11 mouse cellular contexts compared by ENCODE assay signal in the genomic region with DNA sequence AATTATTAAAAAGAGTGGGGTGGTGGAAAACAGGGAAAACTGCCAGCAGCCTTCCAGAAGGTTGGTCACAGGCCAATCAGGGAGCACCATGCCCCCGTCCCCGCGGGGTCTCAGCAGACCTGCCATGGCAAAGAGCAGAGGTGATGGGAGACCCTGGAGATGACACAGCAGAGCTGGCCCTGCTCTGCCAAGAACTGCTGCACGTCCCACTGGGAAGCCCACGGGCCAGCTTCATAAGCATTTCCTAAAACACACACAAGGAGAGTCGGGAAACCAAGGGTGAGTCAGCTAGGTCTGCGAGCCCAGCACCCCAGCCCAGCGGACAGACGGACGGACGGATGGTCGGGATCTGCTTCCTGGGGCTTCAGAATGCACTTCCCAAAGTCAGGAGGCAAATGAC.
DNase-seq lines count a peak whose midpoint lies in the region; ATAC-seq and TF ChIP-seq lines count a peak whose summit lies in the region.
"Had no signal": no experiment of that assay in that cellular context is flagged by ENCODE, and none has a peak within 500 bp of the region (broad histone marks: within the 10 kb centered on the region; RNA-seq: fewer than 3 reads in every experiment).

No protein-coding gene starts in this region.

- no peak for ATAC-seq in heart, embryonic 12.5 days (ENCODE audit: insufficient number of reproducible peaks, low FRiP score)
- ATAC-seq in lung, postnatal 0 days = no peak; the same call in 1 of the 2 replicates
- ATAC-seq in intestine, postnatal 0 days = no peak

- no peak for TF ChIP-seq POLR2A in cortical plate, adult 2 months (IDR thresholded peaks at IDR 0.05; ENCODE audit: extremely low read depth, insufficient read depth, low read length)
- TF ChIP-seq POLR2A in thymus, adult 2 months (IDR thresholded peaks at IDR 0.05; ENCODE audit: control insufficient read depth, extremely low read depth, insufficient read depth, low read length, poor library complexity) = no peak

- H3K4me1 ChIP-seq in heart, embryonic 12.5 days (replicated peaks) = peaks cover 47% of the 10 kb centered on the region
- H3K4me1 ChIP-seq in lung, postnatal 0 days (ENCODE audit: insufficient read depth, low read depth, low read length) = no peaks in the 10 kb centered on the region
- H3K4me1 ChIP-seq in cortical plate, adult 2 months (ENCODE audit: control insufficient read depth, insufficient read depth, low read length) = peaks cover 2% of the 10 kb centered on the region; the same call in 1 of the 2 replicates
- H3K4me1 ChIP-seq in intestine, postnatal 0 days (replicated peaks; ENCODE audit: control insufficient read depth, insufficient read depth, low read length) = 0 out of 2 replicates have a peak, but pooled peaks cover 6% of the 10 kb centered on the region
- no peaks in the 10 kb centered on the region for H3K4me1 ChIP-seq in thymus, adult 2 months (replicated peaks; ENCODE audit: control insufficient read depth, insufficient read depth, low read length)

- no peak overlapping the region for H3K4me2 ChIP-seq in heart, embryonic 12.5 days
- H3K4me2 ChIP-seq in lung, postnatal 0 days (replicated peaks; ENCODE audit: low read depth, low read length) = no peak overlapping the region
- no peak overlapping the region for H3K4me2 ChIP-seq in intestine, postnatal 0 days (replicated peaks; ENCODE audit: low read depth)
- H3K4me2 ChIP-seq: neural tube, embryonic 12.5 days had no signal

- no peak for TF ChIP-seq CTCF in lung, postnatal 0 days (IDR thresholded peaks at IDR 0.05)
- TF ChIP-seq CTCF in cortical plate, adult 2 months (IDR thresholded peaks at IDR 0.05; ENCODE audit: extremely low read depth, insufficient read depth, low read length) = no peak
- TF ChIP-seq CTCF in intestine, postnatal 0 days (IDR thresholded peaks at IDR 0.05; ENCODE audit: low read depth) = no peak
- no peak for TF ChIP-seq CTCF in thymus, adult 2 months (IDR thresholded peaks at IDR 0.05; ENCODE audit: borderline replicate concordance, control insufficient read depth, extremely low read depth, insufficient read depth, low read length, poor library complexity)

- no peak for TF ChIP-seq EP300 in lung, postnatal 0 days (IDR thresholded peaks at IDR 0.05)

- H3K9ac ChIP-seq in heart, embryonic 12.5 days = no peak overlapping the region
- H3K9ac ChIP-seq in lung, postnatal 0 days (replicated peaks; ENCODE audit: low read depth) = no peak overlapping the region
- no peak overlapping the region for H3K9ac ChIP-seq in intestine, postnatal 0 days (ENCODE audit: low read depth, low read length)
- H3K9ac ChIP-seq: neural tube, embryonic 12.5 days had no signal

- peak overlapping the region; percentile 64; the same call in 1 of the 2 replicates for H3K27ac ChIP-seq in heart, embryonic 12.5 days (ENCODE audit: poor library complexity, severe bottlenecking)
- H3K27ac ChIP-seq in lung, postnatal 0 days (ENCODE audit: low read length) = no peak overlapping the region
- H3K27ac ChIP-seq in cortical plate, adult 2 months (ENCODE audit: insufficient read depth, low read length) = peak overlapping the region; percentile 21; the same call in 1 of the 2 replicates
- 0 out of 2 replicates have a peak overlapping the region, but pooled peaks have one; percentile 15 for H3K27ac ChIP-seq in intestine, postnatal 0 days (ENCODE audit: low read depth, low read length)
- H3K27ac ChIP-seq in thymus, adult 2 months (ENCODE audit: control insufficient read depth, insufficient read depth, low read length) = no peak overlapping the region
- H3K27ac ChIP-seq: macrophage; neural tube, embryonic 12.5 days had no signal

- no peaks in the 10 kb centered on the region for H3K9me3 ChIP-seq in heart, embryonic 12.5 days (replicated peaks)
- no peaks in the 10 kb centered on the region for H3K9me3 ChIP-seq in lung, postnatal 0 days (ENCODE audit: low read length)
- no peaks in the 10 kb centered on the region for H3K9me3 ChIP-seq in intestine, postnatal 0 days (ENCODE audit: control insufficient read depth)
- H3K9me3 ChIP-seq: neural tube, embryonic 12.5 days had no signal

- DNase-seq in heart, adult 9 months (ENCODE audit: low spot score in 2 of 2) = no peak
- peak; percentile 4 for DNase-seq in lung, postnatal 14 days
- DNase-seq in lung, postnatal 0 days (ENCODE audit: low spot score) = no peak
- DNase-seq in thymus, adult 2 months = no peak
- DNase-seq in embryo, embryonic 11 days = no peak
- DNase-seq: thymus, postnatal 36 days had no signal

- no peaks in the 10 kb centered on the region for H3K27me3 ChIP-seq in heart, embryonic 12.5 days (replicated peaks)
- no peaks in the 10 kb centered on the region for H3K27me3 ChIP-seq in lung, postnatal 0 days (replicated peaks; ENCODE audit: insufficient read depth, low read length)
- H3K27me3 ChIP-seq in intestine, postnatal 0 days (replicated peaks; ENCODE audit: control insufficient read depth, insufficient read depth, low read length) = no peaks in the 10 kb centered on the region
- H3K27me3 ChIP-seq in thymus, adult 2 months (ENCODE audit: control insufficient read depth, insufficient read depth, low read length) = no peaks in the 10 kb centered on the region
- H3K27me3 ChIP-seq: neural tube, embryonic 12.5 days had no signal

- H3K4me3 ChIP-seq in heart, embryonic 12.5 days = no peak overlapping the region
- H3K4me3 ChIP-seq in lung, postnatal 0 days (ENCODE audit: low read depth, low read length) = no peak overlapping the region
- H3K4me3 ChIP-seq in cortical plate, adult 2 months (ENCODE audit: insufficient read depth, low read length) = no peak overlapping the region
- no peak overlapping the region for H3K4me3 ChIP-seq in intestine, postnatal 0 days (ENCODE audit: low read depth, low read length)
- H3K4me3 ChIP-seq in thymus, adult 2 months (ENCODE audit: control insufficient read depth, insufficient read depth, low read length) = no peak overlapping the region
- H3K4me3 ChIP-seq: neural tube, embryonic 12.5 days had no signal

- WGBS in heart, embryonic 12.5 days = 78% methylated on average over 12 of the region's 12 CpGs
- 69% methylated on average over 12 of the region's 12 CpGs for WGBS in lung, postnatal 0 days
- WGBS in intestine, postnatal 0 days = 76% methylated on average over 12 of the region's 12 CpGs
- 90% methylated on average over 12 of the region's 12 CpGs for WGBS in thymus, adult 2 months

- H3K36me3 ChIP-seq in heart, embryonic 12.5 days = no peaks in the 10 kb centered on the region
- no peaks in the 10 kb centered on the region for H3K36me3 ChIP-seq in lung, postnatal 0 days (ENCODE audit: insufficient read depth, low read length)
- peaks cover 10% of the 10 kb centered on the region for H3K36me3 ChIP-seq in intestine, postnatal 0 days (ENCODE audit: control insufficient read depth, insufficient read depth)
- H3K36me3 ChIP-seq in thymus, adult 2 months (ENCODE audit: control insufficient read depth, insufficient read depth, low read length) = no peaks in the 10 kb centered on the region

Comparison
In these comparisons a context has a peak if more than half of its experiments do, and no peak if none do; other contexts are left out.
1. H3K27ac ChIP-seq: peak in heart, embryonic 12.5 days (single experiment), cortical plate, adult 2 months (single experiment) and intestine, postnatal 0 days (single experiment); none in lung, postnatal 0 days (single experiment) and thymus, adult 2 months (single experiment).